Mouse (Mus musculus) erythroblast, embryonic 14.5 days (primary cell): ENCODE data around the gene Slamf9. TPM values are rescaled to one million over a fixed set of nuclear protein-coding genes. Genes with fewer than 3 reads are reported as not detected.
A peak's percentile ranks its signal among the peaks of the same experiment; 100 is the strongest.

Source experiments
- H3K27me3 ChIP-seq: 2 replicates; pipeline ENCODE4 v1.6.1; 2012; ENCODE audit warnings: inconsistent platforms; ENCODE audit not compliant: control insufficient read depth
- H3K36me3 ChIP-seq: 2 replicates; pipeline ENCODE4 v1.6.1; 2012; ENCODE audit warnings: mild to moderate bottlenecking, inconsistent platforms; ENCODE audit not compliant: control insufficient read depth
- H3K4me1 ChIP-seq: 2 replicates; pipeline ENCODE4 v1.6.1; 2012; ENCODE audit warnings: inconsistent platforms; ENCODE audit not compliant: control insufficient read depth
- H3K4me3 ChIP-seq: replicated peaks from 2 replicates; pipeline ENCODE3; 2012; ENCODE audit warnings: moderate library complexity, mild to moderate bottlenecking, inconsistent platforms
- H3K9me3 ChIP-seq: 2 replicates; pipeline ENCODE4 v1.6.1; 2012; ENCODE audit warnings: low read length, inconsistent platforms, mixed read lengths; ENCODE audit not compliant: control insufficient read depth
- GATA1 ChIP-seq: IDR thresholded peaks from 2 replicates; pipeline ENCODE4 v1.6.1; 2012; ENCODE audit warnings: low read length, inconsistent platforms, mixed read lengths
- TAL1 ChIP-seq: IDR thresholded peaks from 3 replicates; pipeline ENCODE4 v1.6.1; 2012; ENCODE audit warnings: low read length, inconsistent platforms, mixed read lengths
- polyA plus RNA-seq: library from polyadenylated mRNA; stranded (reverse); fragments of >175 nt; gene quantifications from 2 replicates; pipeline ENCODE4 v1.2.3, GENCODE M21; 2012

Slamf9 gene
- polyA plus RNA-seq, 1 experiment: not detected

- H3K9me3 ChIP-seq: no peaks in the 10 kb centered on the region
- H3K36me3 ChIP-seq: no peaks in the 10 kb centered on the region
- H3K27me3 ChIP-seq: peaks cover 24% of the 10 kb centered on the region
- no peak overlapping the region for H3K4me3 ChIP-seq
- H3K4me1 ChIP-seq: peaks cover 9% of the 10 kb centered on the region
- TF ChIP-seq GATA1 (no peak), TAL1 (no peak)
Measured at GRCm38 (mm10) chr1:172496030-172496429, 20.9 kb downstream of the Slamf9 start.

- Histone ChIP-seq H3K4me3 (no peak overlapping the region), H3K4me1 (peaks cover 20% of the 10 kb centered on the region)
Measured at GRCm38 (mm10) chr1:172497428-172497827, 22.3 kb downstream of the Slamf9 start.

DNA sequence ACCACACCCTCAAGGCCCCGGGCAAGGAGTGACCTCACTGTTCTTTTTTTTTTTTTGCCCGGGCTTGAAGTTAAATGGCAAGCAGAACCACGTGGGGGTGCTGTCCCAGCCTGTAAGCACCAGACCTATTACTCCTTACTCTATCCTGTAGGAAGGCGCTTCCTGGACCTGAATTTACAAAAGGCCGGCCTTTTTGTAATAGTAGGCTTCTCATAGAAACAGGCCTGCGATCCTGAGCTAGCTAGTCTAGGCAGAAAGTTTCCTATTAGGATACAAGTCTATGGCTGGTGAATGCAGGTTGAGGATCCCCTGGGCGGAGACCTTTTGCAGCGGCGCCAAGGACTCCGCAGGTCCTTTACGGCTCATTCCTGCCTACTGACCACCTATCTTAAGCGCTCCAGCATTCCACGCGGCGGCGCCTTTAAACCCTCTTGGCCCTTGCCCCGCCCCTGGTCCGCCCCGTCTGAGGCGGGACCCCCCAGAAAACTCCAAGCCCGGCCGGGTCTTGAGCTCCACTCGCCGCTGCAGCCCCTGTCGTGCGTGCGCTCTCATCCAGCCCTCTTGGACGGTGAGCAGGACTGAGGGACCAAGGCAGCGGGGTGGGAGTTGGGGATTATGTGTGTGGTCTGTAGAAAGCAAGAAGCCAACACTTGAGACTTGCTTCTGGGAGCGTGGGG lies 24.7 kb downstream of the Slamf9 start, which contains the start of gene Tagln2:
Gene Tagln2, plus strand, starts transcription at position 283 of the 677 bp plus-strand sequence.
- no peaks in the 10 kb centered on the region; the same call in 1 of the 2 replicates for H3K36me3 ChIP-seq
- no peak for TF ChIP-seq GATA1
- TF ChIP-seq TAL1: no peak
- H3K4me1 ChIP-seq: peaks cover 32% of the 10 kb centered on the region
- peaks cover 35% of the 10 kb centered on the region for H3K27me3 ChIP-seq
- H3K4me3 ChIP-seq: peak within 1 kb of the TSS; percentile 53
- no peaks in the 10 kb centered on the region for H3K9me3 ChIP-seq

More at GRCm38 (mm10) chr1:172497428-172497827, 22.3 kb downstream of the Slamf9 start:
- H3K9me3 ChIP-seq: no peaks in the 10 kb centered on the region
- H3K36me3 ChIP-seq: no peaks in the 10 kb centered on the region
- TF ChIP-seq TAL1 (no peak), GATA1 (no peak)
- H3K27me3 ChIP-seq: peaks cover 35% of the 10 kb centered on the region

DNA sequence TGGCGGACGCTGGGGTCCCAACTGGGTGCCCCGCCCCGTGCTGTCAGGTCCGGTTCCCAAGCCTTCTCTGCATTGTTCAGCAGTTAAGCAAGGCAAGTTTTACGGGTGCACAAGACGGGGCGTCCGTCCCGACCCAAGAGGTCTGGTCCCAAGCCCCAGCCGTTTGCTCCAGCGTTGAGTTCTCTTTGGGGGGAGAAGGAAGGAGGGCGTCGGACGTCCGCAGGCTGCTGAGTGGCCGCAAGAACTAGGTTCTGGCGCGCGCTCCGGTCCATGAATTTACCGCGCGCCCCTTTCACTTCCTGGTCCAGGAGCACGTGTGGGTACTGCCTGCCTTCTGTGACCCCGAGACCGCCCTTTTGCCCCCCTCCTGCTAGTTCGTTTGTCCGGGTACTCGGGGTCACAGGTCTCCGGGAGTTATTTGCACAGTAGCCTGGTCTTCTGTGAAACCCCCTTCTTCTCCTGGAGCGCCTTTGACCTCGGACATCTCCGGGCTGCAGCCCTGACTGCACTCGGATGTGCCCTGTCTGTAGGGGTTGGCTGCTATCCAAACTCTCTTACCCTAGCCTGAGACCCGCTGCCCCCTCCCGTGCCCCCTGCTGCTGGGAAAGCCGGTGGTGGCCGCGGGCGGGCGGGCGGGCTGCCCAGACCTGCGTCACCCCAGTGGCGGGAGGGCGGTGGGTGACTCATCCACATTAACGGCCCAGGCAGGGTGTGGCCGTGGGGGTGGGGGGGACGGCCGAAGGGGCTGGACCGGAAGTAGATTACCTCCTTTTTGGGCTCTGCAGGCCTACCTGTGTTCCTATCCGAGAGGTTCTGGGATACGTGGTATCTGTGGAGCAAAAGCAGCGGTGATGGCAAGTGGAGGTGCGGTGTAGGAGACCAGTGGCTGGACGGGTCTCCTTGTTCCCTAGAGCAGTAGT lies 25.6 kb downstream of the Slamf9 start:
- peaks cover 7% of the 10 kb centered on the region; the same call in 1 of the 2 replicates for H3K36me3 ChIP-seq
- peaks cover 32% of the 10 kb centered on the region for H3K4me1 ChIP-seq
- TF ChIP-seq GATA1 (no peak), TAL1 (no peak)
- H3K9me3 ChIP-seq: no peaks in the 10 kb centered on the region
- H3K27me3 ChIP-seq: peaks cover 35% of the 10 kb centered on the region
- peak overlapping the region; percentile 53 for H3K4me3 ChIP-seq

DNA sequence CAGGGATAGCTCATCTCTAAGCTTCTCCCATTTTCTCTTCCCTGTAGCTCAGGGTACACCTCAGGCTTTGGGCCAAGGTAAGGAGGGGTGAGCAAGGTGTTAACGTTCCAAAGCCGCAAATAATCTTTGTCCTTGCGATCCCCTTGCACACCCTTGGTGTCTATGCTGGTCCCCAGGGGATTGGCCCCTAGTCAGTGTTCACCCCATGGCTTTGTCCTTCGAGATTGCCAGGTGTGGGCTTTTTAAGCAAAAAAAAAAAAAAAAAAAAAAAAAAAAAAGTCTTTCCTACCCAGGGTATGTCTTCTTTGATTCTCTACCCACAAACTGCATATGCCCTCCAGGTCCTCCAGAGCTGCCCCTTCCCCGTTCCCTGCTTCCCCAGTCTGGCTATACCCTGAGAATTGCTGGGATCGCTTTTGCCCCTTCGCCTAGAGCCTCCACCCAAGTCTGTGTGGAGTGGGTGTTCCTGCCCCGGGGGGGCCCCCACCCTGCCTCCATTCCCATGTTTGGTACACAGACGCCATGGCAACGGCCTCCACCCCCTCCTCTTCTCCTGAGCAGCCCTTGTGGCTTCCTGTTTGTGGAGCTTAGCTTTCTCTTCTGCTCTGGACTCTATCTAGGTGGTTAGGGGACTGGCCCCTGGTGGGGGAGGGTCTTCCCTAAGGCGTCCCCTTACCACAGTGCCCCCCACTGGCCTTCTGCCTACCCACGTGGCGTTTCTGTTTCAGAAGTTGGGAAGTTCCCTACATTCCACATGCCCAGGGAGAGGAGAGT lies 26.4 kb downstream of the Slamf9 start:
- peak overlapping the region; percentile 53 for H3K4me3 ChIP-seq
- H3K9me3 ChIP-seq: no peaks in the 10 kb centered on the region
- peaks cover 32% of the 10 kb centered on the region for H3K4me1 ChIP-seq
- peaks cover 35% of the 10 kb centered on the region for H3K27me3 ChIP-seq
- TF ChIP-seq GATA1 (no peak), TAL1 (no peak)
- peaks cover 11% of the 10 kb centered on the region; the same call in 1 of the 2 replicates for H3K36me3 ChIP-seq

- no peaks in the 10 kb centered on the region for H3K9me3 ChIP-seq
- no peak for TF ChIP-seq TAL1
- no peak for TF ChIP-seq GATA1
- H3K27me3 ChIP-seq: peaks cover 35% of the 10 kb centered on the region
- H3K4me1 ChIP-seq: peaks cover 32% of the 10 kb centered on the region
- H3K4me3 ChIP-seq: no peak overlapping the region
- H3K36me3 ChIP-seq: peaks cover 11% of the 10 kb centered on the region; the same call in 1 of the 2 replicates
Measured at GRCm38 (mm10) chr1:172502145-172503110, 27.3 kb downstream of the Slamf9 start.

- H3K9me3 ChIP-seq: no peaks in the 10 kb centered on the region
- H3K4me1 ChIP-seq: peaks cover 37% of the 10 kb centered on the region
- H3K4me3 ChIP-seq: no peak overlapping the region
- peaks cover 11% of the 10 kb centered on the region; the same call in 1 of the 2 replicates for H3K36me3 ChIP-seq
- TF ChIP-seq TAL1: no peak
- TF ChIP-seq GATA1: no peak
- peaks cover 30% of the 10 kb centered on the region for H3K27me3 ChIP-seq
Measured at GRCm38 (mm10) chr1:172503111-172503997, 28.2 kb downstream of the Slamf9 start.
